Mouse (Mus musculus) T-helper 2 cell (primary cell): ENCODE results near the gene Psmc3ip.

Experiments
- in situ Hi-C: fragments of 300-600 bp; cut with MboI, MseI; formaldehyde crosslinking; loops from one replicate; pipeline ENCODE4 v1.15.1; 2025; ENCODE audit warnings: high pct_unique_total_duplicates

The Psmc3ip gene

GRCm38 (mm10) chr11:101058726-101059125, 36.5 kb downstream of the Psmc3ip start:
- in situ Hi-C loops: loop anchor here (5.0 kb wide), 1 partner anchor 91 kb away; no protein-coding TSS in a partner anchor

- in situ Hi-C loops: loop anchor here (5.0 kb wide), 1 partner anchor 91 kb away; no protein-coding TSS in a partner anchor
Observed at GRCm38 (mm10) chr11:101057860-101058259, 37.4 kb downstream of the Psmc3ip start.

GRCm38 (mm10) chr11:101056885-101057284, 38.4 kb downstream of the Psmc3ip start:
- in situ Hi-C loops: loop anchor here (5.0 kb wide), 1 partner anchor 90 kb away; no protein-coding TSS in a partner anchor

- in situ Hi-C loops: loop anchor here (5.0 kb wide), 1 partner anchor 88 kb away; no protein-coding TSS in a partner anchor
Observed at GRCm38 (mm10) chr11:101055418-101055817, 39.8 kb downstream of the Psmc3ip start.

- in situ Hi-C loops: loop anchor here (5.0 kb wide), 1 partner anchor 37 kb away; no protein-coding TSS in a partner anchor
Observed at GRCm38 (mm10) chr11:101053974-101054373, 41.3 kb downstream of the Psmc3ip start.

- in situ Hi-C loops: loop anchor here (5.0 kb wide), 1 partner anchor 36 kb away; no protein-coding TSS in a partner anchor
Observed at GRCm38 (mm10) chr11:101052751-101053473, 42.3 kb downstream of the Psmc3ip start.

GRCm38 (mm10) chr11:101051617-101052016, 43.6 kb downstream of the Psmc3ip start:
- in situ Hi-C loops: loop anchor here (5.0 kb wide), 1 partner anchor 34 kb away; no protein-coding TSS in a partner anchor

- in situ Hi-C loops: loop anchor here (5.0 kb wide), 1 partner anchor 34 kb away; no protein-coding TSS in a partner anchor
Observed at GRCm38 (mm10) chr11:101051051-101051493, 44.2 kb downstream of the Psmc3ip start.

- in situ Hi-C loops: loop anchor here (5.0 kb wide), 1 partner anchor 33 kb away; no protein-coding TSS in a partner anchor
Observed at GRCm38 (mm10) chr11:101050359-101050758, 44.9 kb downstream of the Psmc3ip start.

- in situ Hi-C loops: no loop called here
Observed at GRCm38 (mm10) chr11:101047502-101047901, 47.7 kb downstream of the Psmc3ip start.

GRCm38 (mm10) chr11:101046440-101046839, 48.8 kb downstream of the Psmc3ip start:
- in situ Hi-C loops: no loop called here

- in situ Hi-C loops: no loop called here
Observed at GRCm38 (mm10) chr11:101045826-101046225, 49.4 kb downstream of the Psmc3ip start.
